Mouse (Mus musculus) C2C12 (cell line): Measurements from ENCODE around the gene Tnfrsf1a.

ENCODE experiments used
- CEBPB ChIP-seq: IDR thresholded peaks from one replicate; pipeline ENCODE4 v1.6.1; 2011; ENCODE audit warnings: low read depth, mild to moderate bottlenecking, control low read depth, moderate library complexity
- CTCF ChIP-seq: IDR thresholded peaks from one replicate; pipeline ENCODE4 v1.5.1; 2011; ENCODE audit not compliant: control insufficient read depth, insufficient read depth, insufficient read length
- FOSL1 ChIP-seq: IDR thresholded peaks from one replicate; pipeline ENCODE4 v1.8.0; 2011; ENCODE audit warnings: mild to moderate bottlenecking, low read length; ENCODE audit not compliant: poor library complexity, insufficient read depth, severe bottlenecking
- MAX ChIP-seq: IDR thresholded peaks from one replicate; pipeline ENCODE4 v1.6.1; 2011; ENCODE audit warnings: mild to moderate bottlenecking, control low read depth
- MYOD1 ChIP-seq: IDR thresholded peaks from one replicate; pipeline ENCODE4 v1.6.1; 2011; ENCODE audit warnings: low read depth; ENCODE audit not compliant: control insufficient read depth, insufficient read length
- MYOG ChIP-seq: IDR thresholded peaks from one replicate; pipeline ENCODE4 v1.6.1; 2011; ENCODE audit not compliant: control insufficient read depth, insufficient read length; ENCODE audit errors: extremely low read depth
- USF1 ChIP-seq: IDR thresholded peaks from one replicate; pipeline ENCODE4 v1.6.1; 2011; ENCODE audit warnings: low read depth, mild to moderate bottlenecking, control low read depth, moderate library complexity

DNA sequence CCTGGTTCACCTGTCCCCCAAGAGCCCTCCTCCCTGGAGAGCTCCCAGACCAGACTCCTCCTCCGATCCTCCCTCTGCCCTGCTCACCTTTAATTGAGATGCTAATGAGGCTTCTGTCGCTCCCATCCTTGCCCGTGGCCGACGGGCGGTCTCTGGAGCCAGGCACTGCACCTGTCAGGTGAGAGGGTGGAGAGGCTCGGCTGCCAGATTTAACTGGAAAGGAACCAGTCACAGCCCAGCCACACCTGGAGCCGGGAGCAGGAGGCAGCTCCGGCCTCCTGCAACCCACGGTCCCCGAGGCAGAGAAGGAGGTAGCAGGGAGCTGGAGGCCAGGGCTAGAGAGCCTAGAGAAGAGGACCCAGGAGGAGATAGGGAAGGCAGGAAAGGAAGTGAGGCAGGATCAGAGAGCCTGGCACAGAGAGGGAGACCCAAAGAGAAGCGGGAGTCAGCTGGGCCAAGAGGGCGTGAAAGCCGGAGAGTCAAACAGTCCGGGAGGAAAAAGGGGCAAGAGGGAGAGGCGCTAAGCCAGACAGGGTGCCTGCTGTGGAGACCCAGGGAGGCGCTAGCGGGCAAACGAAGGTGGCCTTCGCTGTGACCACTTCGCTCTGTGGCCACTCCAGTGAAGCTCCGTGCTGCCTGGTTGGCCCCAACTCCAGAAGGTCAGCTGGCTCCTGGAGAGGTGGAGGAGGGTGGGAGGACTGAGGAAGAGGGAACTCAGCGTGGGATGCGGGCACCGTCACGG lies 27.9 kb upstream of the Tnfrsf1a start:
- no peak for TF ChIP-seq CTCF
- no peak for TF ChIP-seq USF1
- no peak for TF ChIP-seq CEBPB
- TF ChIP-seq MYOG = no peak
- no peak for TF ChIP-seq MAX
- TF ChIP-seq MYOD1 = no peak
- no peak for TF ChIP-seq FOSL1
